Mouse (Mus musculus): ENCODE results near the gene Gm7029.

Gene Gm7029

DNA sequence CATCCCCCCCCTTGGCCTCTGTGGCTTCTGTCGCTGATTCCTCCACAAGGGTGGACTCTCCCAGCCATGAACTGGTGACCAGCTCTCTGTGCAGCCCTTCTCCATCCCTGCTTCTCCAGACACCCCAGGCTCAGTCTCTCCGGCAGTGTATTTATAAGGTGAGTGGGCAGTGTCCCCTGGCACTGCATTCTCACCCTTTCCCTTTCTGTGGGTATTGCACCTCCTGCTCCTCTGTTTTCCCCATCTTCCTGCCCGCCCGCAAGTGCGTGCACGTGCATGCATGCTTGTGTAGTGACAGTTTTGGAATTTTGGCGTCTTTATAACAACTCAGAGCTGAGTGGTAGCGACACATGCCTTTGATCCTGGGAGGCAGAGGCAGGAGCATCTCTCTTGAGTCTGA lies 40.3 kb downstream of the Gm7029 start:
- no peak for DNase-seq (ENCODE audit: low spot score)

- no peak for DNase-seq (ENCODE audit: low spot score)
These were observed 41.3 kb downstream of the Gm7029 start for GRCm38 (mm10) chr17:33914969-33915391.

DNA sequence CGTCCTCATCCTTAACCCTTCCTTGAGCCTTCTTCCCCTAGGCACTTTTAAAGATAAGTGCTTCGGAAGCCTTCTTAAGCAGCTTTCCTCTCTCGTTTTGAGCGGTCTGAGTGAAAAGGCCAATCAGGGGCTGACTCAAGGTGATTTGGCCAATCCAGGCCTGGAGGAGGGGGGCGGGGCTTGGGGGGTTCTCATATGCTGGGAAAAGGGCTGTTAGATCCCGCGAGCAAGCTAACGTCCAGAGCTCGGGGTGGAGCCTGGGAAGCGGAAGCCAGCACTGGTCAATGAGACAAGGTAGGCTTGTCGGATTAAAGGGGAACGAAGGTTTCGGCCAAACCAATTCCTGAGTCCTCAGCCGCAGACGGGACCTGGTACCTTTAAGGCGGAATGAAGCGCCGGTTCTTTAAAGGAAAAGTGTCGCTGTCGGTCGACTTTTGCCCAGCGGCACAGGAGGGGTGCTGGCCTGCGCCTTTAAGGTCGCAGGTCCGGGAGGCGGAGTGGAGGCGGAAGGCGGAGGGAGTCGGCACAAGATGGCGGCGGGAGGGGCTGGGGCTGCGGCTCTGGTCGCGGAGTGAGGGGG lies 42.1 kb downstream of the Gm7029 start, which contains the start of the genes Tapbp and Zbtb22:
Gene Tapbp (plus strand): TSS at position 229 of the 580 bp plus-strand sequence.
Gene Zbtb22 (plus strand): TSS at position 234 of the 580 bp plus-strand sequence.
- DNase-seq (ENCODE audit: low spot score), result peak; percentile 94

- no peak for DNase-seq (ENCODE audit: low spot score)
These were observed 42.7 kb downstream of the Gm7029 start for GRCm38 (mm10) chr17:33916294-33916693.

- DNase-seq (ENCODE audit: low spot score), result no peak
These were observed 43.4 kb downstream of the Gm7029 start for GRCm38 (mm10) chr17:33916847-33917655.

GRCm38 (mm10) chr17:33917656-33918292 lies 44.1 kb downstream of the Gm7029 start:
- DNase-seq (ENCODE audit: low spot score), result no peak

- no peak for DNase-seq (ENCODE audit: low spot score)
These were observed 44.9 kb downstream of the Gm7029 start for GRCm38 (mm10) chr17:33918293-33919203.

- peak; percentile 87 for DNase-seq (ENCODE audit: low spot score)
These were observed 46.0 kb downstream of the Gm7029 start for GRCm38 (mm10) chr17:33919351-33920281.

- DNase-seq (ENCODE audit: low spot score), result peak; percentile 78
These were observed 46.9 kb downstream of the Gm7029 start for GRCm38 (mm10) chr17:33920282-33921097.

DNA sequence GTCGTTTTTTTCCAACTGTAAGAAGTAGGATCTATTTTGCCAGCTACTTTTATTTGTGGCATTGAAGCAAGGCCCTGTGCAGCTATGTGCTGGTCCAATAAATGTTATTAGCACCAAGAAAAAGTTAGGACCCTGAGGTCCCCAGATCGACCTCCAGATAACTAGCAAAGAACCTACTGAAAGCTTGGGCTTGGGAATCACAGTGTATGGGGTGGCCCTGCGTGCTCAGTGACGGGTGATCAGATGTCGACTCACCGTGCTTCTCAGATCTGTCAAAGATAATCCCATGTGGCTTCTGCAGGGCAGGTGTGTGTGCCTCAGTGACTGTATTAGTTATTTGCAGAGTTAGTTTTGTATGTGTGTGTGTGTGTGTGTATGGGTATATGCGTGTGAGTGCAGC lies 47.7 kb downstream of the Gm7029 start:
- no peak for DNase-seq (ENCODE audit: low spot score)
